Mouse (Mus musculus) spleen, adult 12 weeks (tissue): ENCODE measurements around the gene Ppp1r27.
A peak's percentile ranks its signal among the peaks of the same experiment; 100 is the strongest.
"Not testable (repeated sequence)": the region's sequence is repeated elsewhere in the genome, so short reads cannot be mapped to it uniquely, and the experiment has no call there.

Experiments
- DNase-seq: peaks from one replicate; pipeline ENCODE4 v3.0.0; 2022; ENCODE audit warnings: low spot score

Gene Ppp1r27

GRCm38 (mm10) chr11:120550810-120551440 is at the start of gene Ppp1r27:
Gene Ppp1r27, minus strand, starts transcription at chr11:120551132.
- no peak for DNase-seq

- no peak for DNase-seq
Observed at GRCm38 (mm10) chr11:120600716-120601115, 49.8 kb upstream of the Ppp1r27 start.

GRCm38 (mm10) chr11:120598990-120599549 is 48.1 kb upstream of the Ppp1r27 start:
- DNase-seq: no peak

GRCm38 (mm10) chr11:120598283-120598989 is 47.5 kb upstream of the Ppp1r27 start, which contains the start of the genes Alyref and Anapc11:
Gene Alyref, minus strand, starts transcription at chr11:120598365.
Gene Anapc11, plus strand, starts transcription at chr11:120598421.
- DNase-seq: peak; percentile 89

GRCm38 (mm10) chr11:120597240-120598235 is 46.6 kb upstream of the Ppp1r27 start:
- DNase-seq: no peak

GRCm38 (mm10) chr11:120588531-120588930 is 37.6 kb upstream of the Ppp1r27 start:
- no peak for DNase-seq

GRCm38 (mm10) chr11:120583937-120584336 is 33.0 kb upstream of the Ppp1r27 start:
- DNase-seq: no peak

GRCm38 (mm10) chr11:120582982-120583293 is 32.0 kb upstream of the Ppp1r27 start:
- DNase-seq: not testable (repeated sequence)

- DNase-seq: peak; percentile 43
Observed at GRCm38 (mm10) chr11:120582268-120582981, 31.5 kb upstream of the Ppp1r27 start.

GRCm38 (mm10) chr11:120581490-120582267 is 30.7 kb upstream of the Ppp1r27 start, which contains the start of gene Arhgdia:
Gene Arhgdia, minus strand, starts transcription at chr11:120581624.
- peak; percentile 83 for DNase-seq

- peak; percentile 51 for DNase-seq
Observed at GRCm38 (mm10) chr11:120580871-120581331, 30.0 kb upstream of the Ppp1r27 start.

- DNase-seq: no peak
Observed at GRCm38 (mm10) chr11:120580190-120580589, 29.3 kb upstream of the Ppp1r27 start.

GRCm38 (mm10) chr11:120579316-120580107 is 28.6 kb upstream of the Ppp1r27 start:
- DNase-seq: peak; percentile 73

GRCm38 (mm10) chr11:120578694-120579243 is 27.8 kb upstream of the Ppp1r27 start:
- DNase-seq: no peak

- no peak for DNase-seq
Observed at GRCm38 (mm10) chr11:120578024-120578693, 27.2 kb upstream of the Ppp1r27 start.

GRCm38 (mm10) chr11:120577211-120578023 is 26.5 kb upstream of the Ppp1r27 start:
- no peak for DNase-seq

- DNase-seq: no peak
Observed at GRCm38 (mm10) chr11:120576365-120576981, 25.5 kb upstream of the Ppp1r27 start.
